Mouse (Mus musculus): ENCODE measurements around the gene Mkln1.

The Mkln1 gene

GRCm38 (mm10) chr6:31519001-31519471 is 120.5 kb downstream of the Mkln1 start:
- peak; percentile 60 for DNase-seq

- DNase-seq = no peak
These were observed 122.1 kb downstream of the Mkln1 start for GRCm38 (mm10) chr6:31520486-31521215.

GRCm38 (mm10) chr6:31521491-31522355 is 123.2 kb downstream of the Mkln1 start:
- DNase-seq = peak; percentile 34

- no peak for DNase-seq
These were observed 123.9 kb downstream of the Mkln1 start for GRCm38 (mm10) chr6:31522478-31522877.

GRCm38 (mm10) chr6:31523039-31523438 is 124.5 kb downstream of the Mkln1 start:
- no peak for DNase-seq

GRCm38 (mm10) chr6:31523657-31524056 is 125.1 kb downstream of the Mkln1 start:
- no peak for DNase-seq

- no peak for DNase-seq
These were observed 125.6 kb downstream of the Mkln1 start for GRCm38 (mm10) chr6:31524121-31524520.

GRCm38 (mm10) chr6:31524647-31525046 is 126.1 kb downstream of the Mkln1 start:
- no peak for DNase-seq

GRCm38 (mm10) chr6:31525231-31525900 is 126.8 kb downstream of the Mkln1 start:
- DNase-seq = peak; percentile 75

- no peak for DNase-seq
These were observed 128.4 kb downstream of the Mkln1 start for GRCm38 (mm10) chr6:31526929-31527328.

- DNase-seq = peak; percentile 74
These were observed 129.4 kb downstream of the Mkln1 start for GRCm38 (mm10) chr6:31527897-31528296.

- no peak for DNase-seq
These were observed 129.8 kb downstream of the Mkln1 start for GRCm38 (mm10) chr6:31528339-31528738.

- no peak for DNase-seq
These were observed 133.3 kb downstream of the Mkln1 start for GRCm38 (mm10) chr6:31531880-31532279.

- no peak for DNase-seq
These were observed 136.2 kb downstream of the Mkln1 start for GRCm38 (mm10) chr6:31534705-31535104.

GRCm38 (mm10) chr6:31537193-31537592 is 138.7 kb downstream of the Mkln1 start:
- DNase-seq = no peak

GRCm38 (mm10) chr6:31538112-31538511 is 139.6 kb downstream of the Mkln1 start:
- no peak for DNase-seq

GRCm38 (mm10) chr6:31540018-31540417 is 141.5 kb downstream of the Mkln1 start:
- no peak for DNase-seq

GRCm38 (mm10) chr6:31544318-31544717 is 145.8 kb downstream of the Mkln1 start:
- peak; percentile 49 for DNase-seq

GRCm38 (mm10) chr6:31549361-31550051 is 151.0 kb downstream of the Mkln1 start:
- peak; percentile 74 for DNase-seq

GRCm38 (mm10) chr6:31550876-31551532 is 152.5 kb downstream of the Mkln1 start:
- DNase-seq = peak; percentile 44

- no peak for DNase-seq
These were observed 158.0 kb downstream of the Mkln1 start for GRCm38 (mm10) chr6:31556460-31557100.
